Mouse (Mus musculus) forebrain, embryonic 14.5 days (tissue): ENCODE measurements around the gene Tfe3. TPM values are rescaled to one million over a fixed set of nuclear protein-coding genes. Genes with fewer than 3 reads are reported as not detected.

Experiments
- ATAC-seq: fragments of 200-750 bp; cut with Nextera tagmentation; 2 replicates; pipeline ENCODE4 v1.8.0; 2017; ENCODE audit warnings: mild to moderate bottlenecking, moderate library complexity
- DNase-seq: peaks from one replicate; pipeline ENCODE4 v3.0.0-alpha.2; 2015; ENCODE audit warnings: low spot score
- H3K27ac ChIP-seq: fragments of 300-500 bp; sonication (generic); 2 replicates; pipeline ENCODE4 v1.5.1; 2014; ENCODE audit warnings: low read depth, mild to moderate bottlenecking, control low read depth, low read length, moderate library complexity
- H3K27me3 ChIP-seq: fragments of 300-500 bp; sonication (generic); replicated peaks from 2 replicates; pipeline ENCODE4 v1.6.1; 2014; ENCODE audit warnings: low read length, control low read depth, mixed read lengths; ENCODE audit not compliant: control insufficient read depth, insufficient read depth
- H3K36me3 ChIP-seq: fragments of 300-500 bp; sonication (generic); 2 replicates; pipeline ENCODE4 v1.6.1; 2014; ENCODE audit warnings: low read length, control low read depth; ENCODE audit not compliant: control insufficient read depth, insufficient read depth
- H3K4me1 ChIP-seq: fragments of 300-500 bp; sonication (generic); 2 replicates; pipeline ENCODE4 v1.6.1; 2014; ENCODE audit warnings: antibody characterized with exemption, low read length, control low read depth; ENCODE audit not compliant: control insufficient read depth, insufficient read depth
- H3K4me2 ChIP-seq: fragments of 300-500 bp; sonication (generic); 2 replicates; pipeline ENCODE4 v1.6.1; 2014; ENCODE audit warnings: mild to moderate bottlenecking, control low read depth, low read length
- H3K4me3 ChIP-seq: fragments of 300-500 bp; sonication (generic); 2 replicates; pipeline ENCODE4 v1.5.1; 2014; ENCODE audit warnings: low read depth, low read length, control low read depth
- H3K9ac ChIP-seq: fragments of 300-500 bp; sonication (generic); 2 replicates; pipeline ENCODE4 v1.6.1; 2014; ENCODE audit warnings: mild to moderate bottlenecking, low read length, control low read depth, moderate library complexity
- H3K9me3 ChIP-seq: fragments of 300-500 bp; sonication (generic); replicated peaks from 2 replicates; pipeline ENCODE4 v1.6.1; 2016; ENCODE audit warnings: low read length, control low read depth, mixed read lengths; ENCODE audit not compliant: control insufficient read depth
- WGBS: fragments of 180-500 bp; shearing (Covaris S2); extraction: QIAGEN DNeasy Blood & Tissue Kit; methylation state at CpG from one replicate; pipeline ENCODE4 v1.1.7; 2014; 5-methylcytosine and 5-hydroxymethylcytosine counted together
- polyA plus RNA-seq: library from polyadenylated mRNA; unstranded; fragments of >200 nt; fragmentation: Nextera tagmentation; extraction: Ambion mirVana; gene quantifications from 2 replicates; pipeline ENCODE4 v1.2.1, GENCODE M21; 2014

The Tfe3 gene
- polyA plus RNA-seq, 1 experiment from 2014 or later: 16.1 TPM

GRCm38 (mm10) chrX:7765281-7765670 is 2.9 kb downstream of the Tfe3 start:
- Histone ChIP-seq H3K4me1 (peaks cover 7% of the 10 kb centered on the region; the same call in 1 of the 2 replicates), H3K27me3 (no peaks in the 10 kb centered on the region), H3K4me3 (peak overlapping the region; percentile 53), H3K27ac (no peak overlapping the region), H3K9me3 (no peaks in the 10 kb centered on the region), H3K9ac (peak overlapping the region; percentile 43), H3K4me2 (peak overlapping the region; percentile 63), H3K36me3 (peaks cover 18% of the 10 kb centered on the region; the same call in 1 of the 2 replicates)
- no peak for ATAC-seq
- DNase-seq: no peak
- WGBS: 38% methylated on average over 13 of the region's 13 CpGs

DNA sequence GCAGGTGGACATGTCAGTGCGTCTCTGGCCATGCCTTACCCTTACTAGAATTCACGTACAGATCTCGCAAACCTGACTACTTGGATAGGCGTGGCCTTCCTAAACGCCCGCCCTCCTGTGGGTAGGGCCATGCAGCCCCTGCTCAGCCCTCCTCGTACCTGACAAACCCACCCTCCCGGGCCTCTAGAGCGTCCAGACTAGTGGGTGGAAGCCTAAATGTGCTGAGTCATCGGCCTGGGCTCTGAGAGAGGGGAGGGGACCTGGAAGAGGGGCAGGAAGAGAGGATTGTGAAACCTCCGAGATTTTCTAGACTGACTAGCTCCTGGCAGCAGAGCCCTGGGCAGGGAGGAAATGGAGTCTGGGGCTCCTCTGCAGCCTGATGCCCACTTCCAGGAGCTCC is 3.4 kb downstream of the Tfe3 start:
- ATAC-seq: peak; percentile 21; the same call in 1 of the 2 replicates
- WGBS: 28% methylated on average over 11 of the region's 11 CpGs

GRCm38 (mm10) chrX:7769302-7770017 is 7.1 kb downstream of the Tfe3 start:
- Histone ChIP-seq H3K9me3 (no peaks in the 10 kb centered on the region), H3K27me3 (no peaks in the 10 kb centered on the region), H3K4me2 (no peak overlapping the region), H3K4me1 (peaks cover 6% of the 10 kb centered on the region; the same call in 1 of the 2 replicates), H3K9ac (no peak overlapping the region), H3K4me3 (no peak overlapping the region), H3K27ac (no peak overlapping the region), H3K36me3 (peaks cover 36% of the 10 kb centered on the region; the same call in 1 of the 2 replicates)
- DNase-seq: no peak
- WGBS: 92% methylated on average over 7 of the region's 7 CpGs
- ATAC-seq: no peak

More for the DNA sequence above, 3.4 kb downstream of the Tfe3 start:
- H3K27me3 ChIP-seq: no peaks in the 10 kb centered on the region
- H3K9me3 ChIP-seq: no peaks in the 10 kb centered on the region
- no peak overlapping the region for H3K27ac ChIP-seq
- H3K4me2 ChIP-seq: peak overlapping the region; percentile 63
- peak overlapping the region; percentile 43 for H3K9ac ChIP-seq
- H3K4me3 ChIP-seq: peak overlapping the region; percentile 53
- peaks cover 22% of the 10 kb centered on the region; the same call in 1 of the 2 replicates for H3K36me3 ChIP-seq
- DNase-seq: peak; percentile 31
- peaks cover 7% of the 10 kb centered on the region; the same call in 1 of the 2 replicates for H3K4me1 ChIP-seq

- H3K36me3 ChIP-seq: peaks cover 30% of the 10 kb centered on the region; the same call in 1 of the 2 replicates
- ATAC-seq (no peak), DNase-seq (peak; percentile 14)
- no peaks in the 10 kb centered on the region for H3K4me1 ChIP-seq
- H3K9me3 ChIP-seq: no peaks in the 10 kb centered on the region
- no peaks in the 10 kb centered on the region for H3K27me3 ChIP-seq
- no peak overlapping the region for H3K4me3 ChIP-seq
- 40% methylated on average over 2 of the region's 2 CpGs for WGBS
- H3K27ac ChIP-seq: no peak overlapping the region
- H3K4me2 ChIP-seq: no peak overlapping the region
- no peak overlapping the region for H3K9ac ChIP-seq
Measured at GRCm38 (mm10) chrX:7772766-7773165, 10.4 kb downstream of the Tfe3 start.

GRCm38 (mm10) chrX:7775501-7776205 is 13.3 kb downstream of the Tfe3 start:
- WGBS: 76% methylated on average over 9 of the region's 9 CpGs

GRCm38 (mm10) chrX:7776329-7777082 is 14.1 kb downstream of the Tfe3 start:
- H3K4me3 ChIP-seq: no peak overlapping the region
- no peak overlapping the region for H3K9ac ChIP-seq
- peaks cover 10% of the 10 kb centered on the region; the same call in 1 of the 2 replicates for H3K36me3 ChIP-seq
- DNase-seq (peak; percentile 62), ATAC-seq (peak; percentile 62; the same call in 1 of the 2 replicates)
- no peaks in the 10 kb centered on the region for H3K9me3 ChIP-seq
- H3K27me3 ChIP-seq: no peaks in the 10 kb centered on the region
- WGBS: 47% methylated on average over 8 of the region's 8 CpGs
- no peak overlapping the region for H3K27ac ChIP-seq
- no peak overlapping the region for H3K4me2 ChIP-seq
- H3K4me1 ChIP-seq: no peaks in the 10 kb centered on the region

More at GRCm38 (mm10) chrX:7775501-7776205, 13.3 kb downstream of the Tfe3 start:
- peaks cover 15% of the 10 kb centered on the region; the same call in 1 of the 2 replicates for H3K36me3 ChIP-seq
- no peak for DNase-seq
- no peak overlapping the region for H3K9ac ChIP-seq
- H3K4me1 ChIP-seq: no peaks in the 10 kb centered on the region
- no peaks in the 10 kb centered on the region for H3K9me3 ChIP-seq
- no peak overlapping the region for H3K27ac ChIP-seq
- H3K27me3 ChIP-seq: no peaks in the 10 kb centered on the region
- H3K4me2 ChIP-seq: no peak overlapping the region
- H3K4me3 ChIP-seq: no peak overlapping the region
- ATAC-seq: no peak

GRCm38 (mm10) chrX:7778450-7779244 is 16.3 kb downstream of the Tfe3 start:
- DNase-seq (no peak), ATAC-seq (no peak)
- Histone ChIP-seq H3K9me3 (no peaks in the 10 kb centered on the region), H3K27ac (no peak overlapping the region), H3K4me2 (no peak overlapping the region), H3K36me3 (peaks cover 3% of the 10 kb centered on the region; the same call in 1 of the 2 replicates), H3K9ac (no peak overlapping the region), H3K27me3 (no peaks in the 10 kb centered on the region), H3K4me3 (no peak overlapping the region), H3K4me1 (no peaks in the 10 kb centered on the region)
- WGBS: 74% methylated on average over 7 of the region's 7 CpGs

- Histone ChIP-seq H3K4me1 (no peaks in the 10 kb centered on the region), H3K9me3 (no peaks in the 10 kb centered on the region), H3K27ac (no peak overlapping the region), H3K36me3 (no peaks in the 10 kb centered on the region; the same call in 1 of the 2 replicates), H3K4me2 (no peak overlapping the region), H3K4me3 (no peak overlapping the region), H3K27me3 (no peaks in the 10 kb centered on the region), H3K9ac (no peak overlapping the region)
- no peak for ATAC-seq
- no peak for DNase-seq
- 34% methylated on average over 3 of the region's 3 CpGs for WGBS
Measured at GRCm38 (mm10) chrX:7779294-7779693, 16.9 kb downstream of the Tfe3 start.
